Mouse (Mus musculus): ENCODE results near the gene Cpa1. TPM values are rescaled to one million over a fixed set of nuclear protein-coding genes. Genes with fewer than 3 reads are reported as not detected.

The Cpa1 gene
- not detected for total RNA-seq (2023)

DNA sequence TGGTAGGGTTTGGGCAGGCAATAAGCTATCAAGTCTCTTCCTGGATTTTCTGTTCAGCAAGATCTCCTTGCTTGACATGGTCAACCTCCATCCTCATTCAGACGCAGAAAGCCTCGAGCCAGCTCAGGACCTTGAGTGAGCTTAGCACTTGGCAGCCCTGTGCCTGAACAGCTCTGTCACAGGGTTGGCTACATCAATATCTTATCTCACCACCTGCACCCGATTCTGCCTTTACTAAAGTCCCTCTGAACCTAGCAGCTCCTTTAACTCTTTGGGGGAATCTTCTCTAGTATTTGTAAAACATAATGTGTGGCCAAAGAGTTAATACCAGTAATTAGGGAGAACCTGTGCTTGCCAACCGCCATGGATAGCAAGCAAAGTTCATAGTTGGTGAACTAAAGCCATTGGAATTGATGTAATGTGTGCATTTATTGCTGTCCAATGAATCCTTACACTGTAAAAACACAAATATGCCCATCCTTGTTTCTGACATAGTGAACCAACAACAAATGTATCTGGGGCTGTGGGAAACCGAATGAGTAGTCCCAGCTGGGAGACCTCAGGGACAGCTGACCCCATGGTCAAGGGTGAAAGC lies at the start of gene Cpa1:
Gene Cpa1, plus strand, starts transcription at position 545 of the 595 bp plus-strand sequence.

DNA sequence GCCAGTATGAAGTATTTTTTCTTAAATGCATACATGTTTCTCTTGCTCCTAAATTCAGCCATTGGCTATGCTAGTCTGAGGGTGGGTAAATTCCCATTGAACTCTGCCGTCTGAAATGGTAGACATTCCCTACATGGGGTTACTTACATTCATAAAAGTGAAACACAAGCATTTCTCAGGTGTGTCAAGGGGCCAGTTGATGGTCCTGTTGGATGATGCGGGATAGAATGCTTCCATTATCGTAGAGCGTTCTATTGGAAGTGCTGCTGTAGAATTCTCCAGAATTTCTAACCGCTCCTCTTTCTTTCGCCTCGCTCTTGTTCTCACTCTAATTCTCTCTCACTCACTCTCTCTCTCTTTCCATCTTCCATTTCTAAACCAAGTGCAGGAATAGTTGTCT lies 28.3 kb upstream of the Cpa1 start, which contains the start of gene Cpa5:
Gene Cpa5, plus strand, starts transcription at position 301 of the 400 bp plus-strand sequence.

DNA sequence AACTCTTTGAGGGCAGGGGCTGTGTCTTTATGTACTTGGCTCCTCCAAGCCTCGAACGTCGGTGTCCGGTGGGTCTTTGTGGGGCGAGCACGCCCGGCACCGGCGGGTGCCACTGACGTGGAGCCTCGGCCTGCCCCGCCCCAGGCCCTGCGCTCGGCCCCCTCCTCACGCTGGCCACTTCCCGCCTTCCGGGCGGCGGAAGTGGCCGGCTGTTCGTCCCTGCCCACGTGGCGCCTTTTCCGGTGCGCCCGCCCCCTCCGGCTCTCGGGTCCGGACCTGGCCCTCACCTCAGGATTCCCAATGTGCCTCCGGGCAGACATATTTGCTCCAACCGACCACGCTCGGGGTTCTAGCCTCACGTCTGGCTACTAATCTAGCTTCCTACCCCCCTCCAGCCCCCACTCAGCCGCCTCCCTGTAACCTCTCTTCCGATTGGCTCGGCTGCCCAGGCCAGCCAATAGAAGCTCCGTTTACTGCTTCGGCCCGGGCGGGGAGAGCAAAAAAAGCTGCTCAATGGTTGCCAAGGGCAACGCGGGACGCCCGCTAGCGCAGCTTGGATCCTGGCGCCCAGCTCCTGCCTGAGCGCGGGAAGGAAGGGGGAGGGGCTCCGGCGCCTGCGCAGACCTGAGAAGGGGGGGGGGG lies 54.5 kb downstream of the Cpa1 start, which contains the start of gene Cep41:
Gene Cep41, minus strand, starts transcription at position 400 of the 642 bp plus-strand sequence.

Other genes starting within 250 kb of the Cpa1 start
- 10 to 100 TPM; 26.7 to 37.1 TPM for gene Zc3hc1, start 248.2 kb upstream of the Cpa1 start, total RNA-seq (2023)
- 10 to 100 TPM; 20.5 to 26.3 TPM for gene Klhdc10, start 237.3 kb upstream of the Cpa1 start, total RNA-seq (2023)
- 10 to 100 TPM; 37.9 to 38.8 TPM for gene Tmem209, start 129.4 kb upstream of the Cpa1 start, total RNA-seq (2023)
- 1 to 10 TPM in 1 of 2 experiments, under 1 TPM in 1; 0.65 to 1.4 TPM for gene Ssmem1, start 129.4 kb upstream of the Cpa1 start, total RNA-seq (2023)
- not detected for gene Cpa2, start 97.6 kb upstream of the Cpa1 start, total RNA-seq (2023)
- not detected for gene Cpa4, start 70.8 kb upstream of the Cpa1 start, total RNA-seq (2023)
- gene Cpa5, start 28.2 kb upstream of the Cpa1 start, total RNA-seq (2023): not detected
- 10 to 100 TPM in 1 of 2 experiments, 1 to 10 TPM in 1; 8.0 to 13.1 TPM for gene Cep41, start 54.5 kb downstream of the Cpa1 start, total RNA-seq (2023)
- not detected for gene Mest, start 84.3 kb downstream of the Cpa1 start, total RNA-seq (2023)

Measured in B cell, adult 67 days (primary cell).